Mouse (Mus musculus): ENCODE data around the gene Nrros. TPM values are rescaled to one million over a fixed set of nuclear protein-coding genes. Genes with fewer than 3 reads are reported as not detected.
A peak's percentile ranks its signal among the peaks of the same experiment; 100 is the strongest.
"Not testable (repeated sequence)": the region's sequence is repeated elsewhere in the genome, so short reads cannot be mapped to it uniquely, and the experiment has no call there.

Gene Nrros
- total and polyA plus RNA-seq, 2 experiments from 2014 or later: 5.4 to 8.7 TPM

- H3K4me2 ChIP-seq (ENCODE audit: low read depth, low read length): peak within 1 kb of the TSS; percentile 70
- DNase-seq (ENCODE audit: low spot score) (peak; percentile 95), ATAC-seq (peak; percentile 98)
- H3K4me1 ChIP-seq (ENCODE audit: insufficient read depth, low read length): peaks cover 11% of the 10 kb centered on the region; the same call in 1 of the 2 replicates
- H3K27ac ChIP-seq: peak within 1 kb of the TSS; percentile 76
- no peak for TF ChIP-seq CTCF (IDR thresholded peaks at IDR 0.05; ENCODE audit: low read depth)
- H3K36me3 ChIP-seq (ENCODE audit: insufficient read depth, low read length): peaks cover 6% of the 10 kb centered on the region
- H3K27me3 ChIP-seq (ENCODE audit: insufficient read depth, low read length): no peaks in the 10 kb centered on the region
- H3K9ac ChIP-seq (replicated peaks; ENCODE audit: low read length): peak within 1 kb of the TSS; percentile 81
- H3K4me3 ChIP-seq (ENCODE audit: low read length): peak within 1 kb of the TSS; percentile 94
- H3K9me3 ChIP-seq (ENCODE audit: low read length): no peaks in the 10 kb centered on the region
- under 1% methylated on average over 34 of the region's 34 CpGs for WGBS
Measured at GRCm38 (mm10) chr16:32099638-32100150, 65.7 kb downstream of the Nrros start, which contains the start of the genes Pigx and Cep19. Gene Pigx, minus strand, starts transcription at chr16:32099740. Gene Cep19, plus strand, starts transcription at chr16:32099800.

- peak overlapping the region; percentile 70 for H3K4me2 ChIP-seq (ENCODE audit: low read depth, low read length)
- H3K27ac ChIP-seq: peak overlapping the region; percentile 76
- under 1% methylated on average over 38 of the region's 39 CpGs for WGBS
- DNase-seq (ENCODE audit: low spot score) (no peak), ATAC-seq (peak; percentile 84)
- no peaks in the 10 kb centered on the region for H3K9me3 ChIP-seq (ENCODE audit: low read length)
- peak overlapping the region; percentile 81 for H3K9ac ChIP-seq (replicated peaks; ENCODE audit: low read length)
- peak overlapping the region; percentile 94 for H3K4me3 ChIP-seq (ENCODE audit: low read length)
- H3K4me1 ChIP-seq (ENCODE audit: insufficient read depth, low read length): peaks cover 11% of the 10 kb centered on the region; the same call in 1 of the 2 replicates
- no peak for TF ChIP-seq CTCF (IDR thresholded peaks at IDR 0.05; ENCODE audit: low read depth)
- H3K27me3 ChIP-seq (ENCODE audit: insufficient read depth, low read length): no peaks in the 10 kb centered on the region
- H3K36me3 ChIP-seq (ENCODE audit: insufficient read depth, low read length): peaks cover 6% of the 10 kb centered on the region
Measured at GRCm38 (mm10) chr16:32098897-32099637, 66.3 kb downstream of the Nrros start.

DNA sequence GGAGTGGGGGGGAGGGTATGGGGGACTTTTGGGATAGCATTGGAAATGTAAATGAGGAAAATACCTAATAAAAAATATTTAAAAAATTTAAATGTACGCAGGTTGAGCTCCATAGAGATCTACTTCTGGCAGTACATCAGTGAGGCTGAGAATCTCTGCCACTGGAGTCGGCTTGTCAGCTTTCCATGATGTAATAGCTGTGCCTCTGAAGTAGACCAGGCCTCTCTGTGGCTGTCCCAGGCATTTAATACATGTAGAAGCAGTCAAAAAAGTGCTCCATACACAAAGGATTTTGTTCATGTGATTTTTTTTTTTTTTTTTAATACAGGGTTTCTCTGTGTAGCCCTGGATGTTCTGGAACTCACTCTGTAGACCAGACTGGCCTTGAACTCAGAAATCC lies 67.6 kb downstream of the Nrros start:
- not testable (repeated sequence) for H3K9ac ChIP-seq (replicated peaks; ENCODE audit: low read length); H3K27ac ChIP-seq; DNase-seq (ENCODE audit: low spot score); H3K36me3 ChIP-seq (ENCODE audit: insufficient read depth, low read length); H3K4me3 ChIP-seq (ENCODE audit: low read length); H3K9me3 ChIP-seq (ENCODE audit: low read length); H3K27me3 ChIP-seq (ENCODE audit: insufficient read depth, low read length); H3K4me2 ChIP-seq (ENCODE audit: low read depth, low read length); ATAC-seq
- 92% methylated on average over 2 of the region's 2 CpGs for WGBS
- H3K4me1 ChIP-seq (ENCODE audit: insufficient read depth, low read length): peaks cover 11% of the 10 kb centered on the region; the same call in 1 of the 2 replicates

Other genes with a start within 250 kb of the Nrros start
- 6.1 and 16.9 TPM in 2 replicates for gene Pigz, start 231.7 kb downstream of the Nrros start, total RNA-seq (2014; rRNA removed)
- 5.2 and 5.5 TPM in 2 replicates for gene Pigz, start 231.7 kb downstream of the Nrros start, polyA plus RNA-seq (2015; fragmentation: Nextera tagmentation; extraction: Ambion mirVana)
- gene 0610012G03Rik, start 217.1 kb downstream of the Nrros start, total RNA-seq (2014; rRNA removed): 111 and 117 TPM in 2 replicates
- 142 and 144 TPM in 2 replicates for gene 0610012G03Rik, start 217.1 kb downstream of the Nrros start, polyA plus RNA-seq (2015; fragmentation: Nextera tagmentation; extraction: Ambion mirVana)
- gene Ncbp2, start 217.1 kb downstream of the Nrros start, total RNA-seq (2014; rRNA removed): 18.0 and 19.9 TPM in 2 replicates
- 63.7 and 64.9 TPM in 2 replicates for gene Ncbp2, start 217.1 kb downstream of the Nrros start, polyA plus RNA-seq (2015; fragmentation: Nextera tagmentation; extraction: Ambion mirVana)
- 21.3 and 21.4 TPM in 2 replicates for gene Senp5, start 162.3 kb downstream of the Nrros start, total RNA-seq (2014; rRNA removed)
- 11.6 and 11.8 TPM in 2 replicates for gene Senp5, start 162.3 kb downstream of the Nrros start, polyA plus RNA-seq (2015; fragmentation: Nextera tagmentation; extraction: Ambion mirVana)
- 21.7 and 22.5 TPM in 2 replicates for gene Pak2, start 86.3 kb downstream of the Nrros start, total RNA-seq (2014; rRNA removed)
- 21.8 TPM in 2 replicates for gene Pak2, start 86.3 kb downstream of the Nrros start, polyA plus RNA-seq (2015; fragmentation: Nextera tagmentation; extraction: Ambion mirVana)
- 46.5 and 47.3 TPM in 2 replicates for gene Pigx, start 65.9 kb downstream of the Nrros start, total RNA-seq (2014; rRNA removed)
- gene Pigx, start 65.9 kb downstream of the Nrros start, polyA plus RNA-seq (2015; fragmentation: Nextera tagmentation; extraction: Ambion mirVana): 86.7 and 93.3 TPM in 2 replicates
- 20.1 and 28.2 TPM in 2 replicates for gene Cep19, start 65.8 kb downstream of the Nrros start, total RNA-seq (2014; rRNA removed)
- gene Cep19, start 65.8 kb downstream of the Nrros start, polyA plus RNA-seq (2015; fragmentation: Nextera tagmentation; extraction: Ambion mirVana): 55.0 and 56.0 TPM in 2 replicates
- not detected in 2 replicates for gene Bex6, start 14.2 kb upstream of the Nrros start, total RNA-seq (2014; rRNA removed)
- gene Bex6, start 14.2 kb upstream of the Nrros start, polyA plus RNA-seq (2015; fragmentation: Nextera tagmentation; extraction: Ambion mirVana): not detected in 2 replicates
- 29.1 and 30.6 TPM in 2 replicates for gene Fbxo45, start 81.6 kb upstream of the Nrros start, total RNA-seq (2014; rRNA removed)
- 16.0 and 16.3 TPM in 2 replicates for gene Fbxo45, start 81.6 kb upstream of the Nrros start, polyA plus RNA-seq (2015; fragmentation: Nextera tagmentation; extraction: Ambion mirVana)
- gene Wdr53, start 81.6 kb upstream of the Nrros start, total RNA-seq (2014; rRNA removed): 5.4 and 11.3 TPM in 2 replicates
- 13.5 and 14.1 TPM in 2 replicates for gene Wdr53, start 81.6 kb upstream of the Nrros start, polyA plus RNA-seq (2015; fragmentation: Nextera tagmentation; extraction: Ambion mirVana)
- not detected in 2 replicates for gene Smco1, start 105.9 kb upstream of the Nrros start, total RNA-seq (2014; rRNA removed)
- 0.10 TPM in 1 of 2 replicates, not detected in the other for gene Smco1, start 105.9 kb upstream of the Nrros start, polyA plus RNA-seq (2015; fragmentation: Nextera tagmentation; extraction: Ambion mirVana)
- gene Rnf168, start 111.9 kb upstream of the Nrros start, total RNA-seq (2014; rRNA removed): 42.5 and 55.3 TPM in 2 replicates
- gene Rnf168, start 111.9 kb upstream of the Nrros start, polyA plus RNA-seq (2015; fragmentation: Nextera tagmentation; extraction: Ambion mirVana): 26.0 and 29.6 TPM in 2 replicates
- 27.1 and 28.7 TPM in 2 replicates for gene Ubxn7, start 166.7 kb upstream of the Nrros start, total RNA-seq (2014; rRNA removed)
- gene Ubxn7, start 166.7 kb upstream of the Nrros start, polyA plus RNA-seq (2015; fragmentation: Nextera tagmentation; extraction: Ambion mirVana): 12.0 and 12.1 TPM in 2 replicates
- gene Tm4sf19, start 234.9 kb upstream of the Nrros start, total RNA-seq (2014; rRNA removed): 0.65 TPM in 1 of 2 replicates, not detected in the other
- gene Tm4sf19, start 234.9 kb upstream of the Nrros start, polyA plus RNA-seq (2015; fragmentation: Nextera tagmentation; extraction: Ambion mirVana): not detected in 2 replicates

All from hindbrain, postnatal 0 days (tissue).